Mouse (Mus musculus) cerebellum, postnatal 10 days (tissue): ENCODE data around the gene Olfr1261.

Experiments used
- DNase-seq, 2 experiments: peaks; one replicate each; pipeline ENCODE4 v3.0.0; 2021; ENCODE audit warnings: mixed read lengths in 2 of 2

The Olfr1261 gene

GRCm38 (mm10) chr2:89990921-89991320, at the start of gene Olfr1261:
Olfr1261 (plus strand) TSS chr2:89991221.
- no peak for DNase-seq

GRCm38 (mm10) chr2:89948564-89948963, 42.5 kb upstream of the Olfr1261 start, which contains the start of gene Olfr1259:
Olfr1259 (minus strand) TSS chr2:89948664.
- no peak for DNase-seq

GRCm38 (mm10) chr2:89974184-89974583, 16.8 kb upstream of the Olfr1261 start, which contains the start of gene Olfr1260:
Olfr1260 (plus strand) TSS chr2:89974340.
- DNase-seq = peak; percentile 7 to 15

- no peak for DNase-seq
Measured at GRCm38 (mm10) chr2:89977709-89978108, 13.3 kb upstream of the Olfr1261 start.

GRCm38 (mm10) chr2:89999845-90000244, 8.8 kb downstream of the Olfr1261 start, which contains the start of gene Olfr1262:
Olfr1262 (plus strand) TSS chr2:90000145.
- DNase-seq = no peak

GRCm38 (mm10) chr2:90011831-90012230, 20.8 kb downstream of the Olfr1261 start, which contains the start of gene Olfr1263:
Olfr1263 (plus strand) TSS chr2:90012131.
- no peak for DNase-seq

- no peak for DNase-seq
Measured at GRCm38 (mm10) chr2:90025477-90025876, 34.5 kb downstream of the Olfr1261 start, which contains the start of gene Olfr1264. Olfr1264 (minus strand) TSS chr2:90025577.

- no peak for DNase-seq
Measured at GRCm38 (mm10) chr2:90035037-90035436, 44.0 kb downstream of the Olfr1261 start, which contains the start of gene Olfr1265. Olfr1265 (plus strand) TSS chr2:90035337.
